Mouse (Mus musculus) skeletal muscle tissue, adult 2 months (tissue): ENCODE data around the gene 1700011L22Rik.

Experiments
- DNase-seq: peaks from one replicate; pipeline ENCODE4 v3.0.0-alpha.2; 2012; ENCODE audit warnings: low read depth, low spot score

The 1700011L22Rik gene

DNA sequence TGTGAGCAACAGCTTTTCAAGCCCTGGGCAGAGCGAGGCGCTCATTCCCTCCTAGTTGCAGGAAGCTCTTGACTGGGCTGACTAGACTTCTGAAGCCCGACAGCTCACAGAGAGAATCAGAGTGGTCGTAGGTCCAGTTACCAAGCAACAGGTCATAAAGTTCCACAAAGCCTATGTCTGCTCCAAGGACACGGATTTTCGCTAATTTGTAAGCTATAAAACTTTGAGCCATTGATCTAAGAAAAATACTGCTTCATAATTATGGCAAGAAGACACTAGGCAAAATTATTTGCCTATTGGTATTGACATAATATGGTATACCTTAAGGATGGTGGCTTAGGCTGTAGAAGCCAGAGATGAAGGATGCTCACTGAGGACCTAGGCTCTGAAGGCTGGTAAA lies at the start of gene 1700011L22Rik:
Gene 1700011L22Rik, minus strand, starts transcription at position 101 of the 400 bp plus-strand sequence.
- no peak for DNase-seq

DNA sequence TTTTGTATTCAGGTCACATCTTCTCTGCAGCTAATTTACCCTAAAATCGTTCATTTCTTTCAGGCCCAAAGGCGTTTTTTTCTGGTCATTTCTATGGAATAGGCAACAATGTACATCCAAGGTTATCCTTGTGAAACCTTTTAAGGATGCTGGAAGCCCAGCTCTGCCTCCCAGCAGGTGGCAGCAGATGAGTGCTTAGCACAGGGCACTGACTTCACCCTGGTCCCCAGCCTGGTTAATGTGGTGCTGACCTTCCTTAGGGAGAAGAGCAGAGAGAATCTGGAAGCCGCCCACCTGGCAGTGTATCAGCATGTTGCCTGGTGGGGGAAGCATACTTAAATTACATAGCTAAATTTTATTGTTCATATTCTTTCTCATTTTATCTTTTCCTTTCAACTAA lies 49.4 kb upstream of the 1700011L22Rik start:
- DNase-seq = peak; percentile 48

DNA sequence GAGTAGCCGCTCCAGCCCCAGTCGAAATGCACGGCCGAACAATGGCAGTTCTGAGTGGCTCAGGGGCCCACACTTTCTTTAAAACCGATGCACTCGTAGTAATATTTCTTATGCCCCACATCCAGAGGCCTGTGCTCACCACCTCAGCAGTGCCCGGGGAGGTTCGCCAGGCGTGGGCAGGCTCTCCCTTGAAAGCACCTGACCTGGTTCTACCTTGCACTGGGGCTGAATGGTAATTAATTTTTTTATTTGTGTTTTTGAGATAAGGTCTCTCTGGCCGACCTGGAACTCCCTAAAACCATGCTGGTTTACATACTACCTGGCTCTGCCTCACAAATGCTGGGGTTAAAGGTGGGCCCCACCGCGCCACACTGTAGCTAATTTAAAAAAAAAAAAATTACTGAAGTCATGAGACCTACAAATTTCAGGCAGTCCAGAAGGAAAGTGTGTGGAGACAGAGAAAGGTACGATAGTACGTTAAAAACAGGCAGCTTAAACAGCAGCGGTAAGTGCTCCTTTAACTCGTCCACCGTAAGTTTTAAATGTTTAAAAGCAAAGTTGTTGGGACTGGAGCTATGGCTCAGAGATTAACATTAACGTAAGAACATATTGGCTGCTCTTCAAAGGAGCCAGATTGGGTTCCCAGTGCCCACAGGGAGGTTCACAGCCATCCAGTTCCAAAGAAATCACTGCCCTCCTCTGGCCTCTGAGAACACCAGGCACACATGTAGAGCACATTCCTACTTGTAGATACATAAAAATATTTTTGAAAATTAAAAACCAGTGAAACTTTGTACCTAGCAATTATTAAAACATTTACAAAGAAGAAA lies 47.1 kb upstream of the 1700011L22Rik start:
- no peak for DNase-seq

DNA sequence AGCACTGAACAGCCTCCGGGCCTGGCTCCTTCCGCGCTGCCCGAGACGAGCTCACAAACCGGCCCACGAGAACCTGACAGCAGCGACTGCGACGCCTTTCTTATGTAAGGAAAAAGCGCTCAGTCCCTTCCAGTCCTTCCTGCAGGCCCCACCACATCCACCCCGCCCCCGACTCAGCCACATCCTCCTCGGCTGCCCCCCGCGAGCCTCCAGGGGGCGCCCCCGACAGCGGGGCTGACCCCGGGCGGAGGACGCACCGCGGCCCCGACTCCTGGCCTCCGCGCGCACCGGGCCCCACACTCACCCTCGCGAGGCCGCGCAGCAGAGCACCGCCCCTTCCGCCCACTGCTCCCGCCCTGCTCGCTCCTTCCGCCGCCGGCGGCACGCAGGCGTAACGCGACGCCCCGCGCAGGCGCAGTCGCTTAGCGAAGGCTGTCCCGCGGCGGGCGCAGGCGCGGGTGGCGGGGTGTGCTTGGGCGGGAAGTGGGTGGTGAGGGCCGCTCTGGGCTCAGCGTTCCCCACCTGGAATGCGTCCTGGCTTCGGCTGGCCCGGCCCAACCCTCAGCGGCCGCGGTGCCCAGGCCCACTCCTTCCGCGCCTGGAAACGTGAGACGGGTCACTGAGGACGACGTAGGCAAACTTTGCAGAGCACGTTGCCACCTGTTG lies 46.4 kb upstream of the 1700011L22Rik start, which contains the start of gene Mmaa:
Gene Mmaa, minus strand, starts transcription at position 328 of the 666 bp plus-strand sequence.
- DNase-seq = peak; percentile 97

- no peak for DNase-seq
These were observed 45.5 kb upstream of the 1700011L22Rik start for GRCm38 (mm10) chr8:79293841-79294240.

- no peak for DNase-seq
These were observed 44.4 kb upstream of the 1700011L22Rik start for GRCm38 (mm10) chr8:79292712-79293264.

GRCm38 (mm10) chr8:79289592-79289991 lies 41.2 kb upstream of the 1700011L22Rik start:
- DNase-seq = no peak

GRCm38 (mm10) chr8:79288681-79289080 lies 40.3 kb upstream of the 1700011L22Rik start:
- DNase-seq = no peak

DNA sequence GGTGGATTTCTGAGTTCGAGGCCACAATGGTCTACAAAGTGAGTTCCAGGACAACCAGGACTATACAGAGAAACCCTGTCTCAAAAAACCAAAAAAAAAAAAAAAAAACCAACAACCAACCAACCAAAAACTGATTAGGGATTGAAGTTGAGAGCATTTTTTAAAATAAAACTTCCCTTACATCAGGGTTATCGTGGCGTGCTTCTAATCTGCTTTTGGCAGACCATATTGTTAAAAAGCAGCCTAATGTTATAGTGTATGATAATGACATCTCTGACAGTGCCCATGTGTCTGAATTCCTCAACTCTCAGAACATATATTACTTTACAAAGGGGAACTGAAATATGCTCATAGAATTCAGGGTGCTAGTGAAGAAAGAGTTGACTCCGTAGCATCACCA lies 39.9 kb upstream of the 1700011L22Rik start:
- no peak for DNase-seq

- DNase-seq = no peak
These were observed 38.1 kb upstream of the 1700011L22Rik start for GRCm38 (mm10) chr8:79286424-79286823.

DNA sequence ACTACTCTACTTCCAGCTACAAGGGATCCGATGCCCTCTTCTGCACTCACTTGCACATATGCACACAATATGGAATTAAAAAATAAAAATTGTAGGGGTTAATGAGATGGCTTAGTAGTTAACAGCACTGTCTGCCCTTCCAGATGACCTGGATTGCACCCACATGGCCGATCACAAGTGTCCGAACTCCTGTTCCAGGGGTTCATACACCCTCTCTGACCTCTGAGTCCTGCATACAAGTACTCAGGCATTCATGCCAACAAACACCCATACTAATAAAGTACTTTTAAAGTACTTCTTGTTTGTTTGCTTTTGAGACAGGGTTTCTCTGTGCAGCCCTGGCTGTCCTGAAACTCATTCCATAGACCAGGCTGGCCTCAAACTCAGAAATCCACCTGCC lies 36.3 kb upstream of the 1700011L22Rik start:
- DNase-seq = no peak

GRCm38 (mm10) chr8:79281376-79281890 lies 33.1 kb upstream of the 1700011L22Rik start:
- no peak for DNase-seq

- DNase-seq = no peak
These were observed 29.0 kb upstream of the 1700011L22Rik start for GRCm38 (mm10) chr8:79277264-79277870.

- DNase-seq = no peak
These were observed 26.6 kb upstream of the 1700011L22Rik start for GRCm38 (mm10) chr8:79274940-79275339.

DNA sequence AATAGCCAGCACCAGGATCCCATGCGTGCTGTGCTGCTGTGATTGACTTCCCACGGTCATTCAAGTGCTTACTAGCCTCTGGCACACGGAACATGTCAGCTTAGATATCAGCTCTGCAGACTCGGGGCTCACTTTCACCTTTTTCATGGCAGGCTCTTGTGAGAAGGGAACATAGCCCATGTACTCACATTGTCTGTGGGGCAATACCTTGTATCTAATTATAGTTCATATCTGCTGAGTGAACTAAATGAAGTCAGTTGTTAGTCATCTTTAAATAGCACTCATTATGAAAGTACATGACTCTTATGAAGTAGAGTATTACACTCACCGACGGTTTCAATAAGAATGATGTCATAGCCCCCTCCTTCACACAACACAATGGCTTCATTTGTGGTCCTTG lies 25.4 kb upstream of the 1700011L22Rik start:
- DNase-seq = no peak

DNA sequence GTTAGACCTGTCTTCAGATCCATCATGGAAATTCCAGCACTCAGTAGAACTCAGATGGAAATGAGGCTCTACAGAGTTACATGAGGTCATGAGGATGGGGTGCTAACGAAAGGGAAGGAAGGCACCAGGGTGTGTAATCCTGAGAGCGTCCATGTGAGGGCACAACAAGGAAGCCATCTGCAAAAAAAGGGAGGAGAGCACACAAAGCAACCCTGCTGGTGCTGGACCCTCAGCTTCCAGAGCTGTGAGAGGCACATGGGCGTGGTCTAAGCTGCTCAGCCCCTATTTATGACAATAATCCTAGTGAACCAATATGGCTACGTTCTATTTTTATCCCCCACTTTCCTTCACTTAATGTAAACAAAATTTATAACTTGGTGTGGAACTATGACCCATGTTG lies 24.3 kb upstream of the 1700011L22Rik start:
- DNase-seq = no peak

DNA sequence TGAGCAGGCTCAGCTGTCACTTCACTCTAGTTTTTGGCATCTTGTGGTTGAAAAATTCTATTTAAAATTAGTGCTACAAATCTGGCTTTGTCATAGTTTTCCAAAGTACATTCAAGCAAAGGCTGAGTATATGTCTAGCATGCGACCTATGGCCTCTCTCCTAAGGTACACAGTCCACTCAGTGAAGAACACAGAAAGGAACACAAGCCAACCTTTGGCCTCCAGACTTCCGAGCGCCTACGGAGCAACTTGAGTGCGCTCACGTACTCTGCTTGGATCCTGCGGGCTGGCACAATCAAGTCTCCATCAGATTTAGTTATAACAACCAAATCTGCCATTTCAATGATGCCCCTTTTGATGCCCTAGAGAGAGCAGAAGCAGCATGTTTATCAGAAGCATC lies 20.6 kb upstream of the 1700011L22Rik start:
- no peak for DNase-seq

DNA sequence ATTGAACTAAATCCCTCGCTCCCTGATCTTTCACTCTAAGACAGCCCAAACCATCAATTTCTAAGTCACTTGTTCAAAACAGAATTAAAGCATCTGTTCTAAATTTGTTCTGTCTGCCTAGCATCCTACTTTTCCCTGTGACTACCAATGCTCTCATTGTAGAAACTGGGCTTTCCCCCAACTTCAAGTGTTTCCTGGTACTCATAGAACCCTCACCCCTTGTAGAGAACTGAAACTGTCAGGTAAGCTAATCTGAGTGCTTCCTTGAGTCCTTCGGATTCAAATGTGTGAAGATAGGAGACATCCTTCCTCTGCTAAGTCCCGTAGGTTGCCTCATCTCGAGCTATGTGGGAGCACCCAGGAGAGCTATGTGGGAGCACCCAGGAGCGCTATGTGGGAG lies 13.6 kb upstream of the 1700011L22Rik start:
- no peak for DNase-seq

DNA sequence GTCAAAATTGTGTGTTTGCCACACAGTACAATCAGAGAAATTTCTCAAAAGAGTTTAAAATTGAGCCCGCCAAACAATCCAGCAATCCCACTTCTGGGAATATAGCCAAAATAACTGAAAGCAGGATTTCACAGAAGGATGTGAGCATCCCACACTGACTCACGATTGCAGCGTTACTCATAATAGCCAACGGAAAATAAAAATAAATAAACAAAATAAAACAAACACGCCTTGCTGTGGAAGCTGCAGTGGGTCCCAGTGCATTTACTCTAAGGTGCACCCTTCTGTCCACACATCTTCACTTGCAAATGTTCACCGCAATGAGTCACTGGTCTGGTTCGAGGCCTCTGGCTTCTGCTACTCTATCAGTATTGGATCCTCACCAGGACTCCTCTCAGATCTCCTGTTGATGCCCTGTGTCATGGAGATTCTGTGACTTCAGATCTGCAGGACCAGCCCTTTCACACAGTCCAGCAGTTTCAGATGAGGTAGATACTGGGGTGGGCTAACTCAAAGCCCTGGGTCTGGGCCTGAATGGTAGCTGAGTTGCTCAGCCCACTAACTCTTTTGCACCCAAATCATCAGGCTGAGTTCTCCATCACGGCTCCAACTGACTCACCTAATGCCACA lies 7.8 kb upstream of the 1700011L22Rik start:
- no peak for DNase-seq

DNA sequence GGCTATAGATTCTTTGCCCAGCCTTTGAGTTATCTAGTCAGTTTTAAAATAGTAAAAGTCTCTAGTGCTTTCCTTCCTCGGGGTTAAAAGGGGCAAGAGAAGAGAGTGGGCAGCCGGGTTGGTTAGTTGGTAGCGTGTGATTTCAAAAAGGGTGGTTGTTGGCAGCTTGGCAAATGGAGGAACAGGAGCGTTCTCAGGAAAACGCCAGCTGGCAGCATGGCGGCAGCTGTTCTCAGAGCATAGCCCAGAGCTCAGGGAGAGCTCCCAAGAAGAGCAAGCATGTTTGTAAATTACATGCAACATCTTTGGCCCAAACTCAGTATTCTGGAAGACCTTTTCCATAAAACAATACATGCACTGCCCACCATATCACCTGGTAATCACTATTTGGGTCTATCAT lies 5.4 kb upstream of the 1700011L22Rik start:
- DNase-seq = peak; percentile 7

DNA sequence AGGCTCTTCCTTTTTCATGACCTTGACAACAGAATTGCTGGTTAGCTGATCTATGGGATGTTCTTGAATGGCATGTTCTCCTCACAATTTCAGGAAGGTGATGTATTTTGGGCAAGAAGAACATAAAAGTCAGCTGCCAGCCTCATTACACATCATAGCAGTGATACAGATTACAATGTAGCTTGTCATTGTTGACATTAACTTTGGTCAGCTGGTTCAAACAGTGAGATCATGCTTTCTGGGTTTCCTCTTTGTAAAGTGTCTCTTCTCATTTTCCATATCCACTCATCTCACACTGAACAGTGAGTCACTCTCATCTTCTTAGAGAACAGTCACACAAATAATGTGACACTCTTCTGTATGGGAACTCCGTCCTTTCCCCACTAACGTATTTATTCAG lies 4.9 kb downstream of the 1700011L22Rik start:
- no peak for DNase-seq
